Mouse (Mus musculus): ENCODE measurements around the gene Myo3b.

Myo3b gene

GRCm38 (mm10) chr2:70444141-70444540, 405.2 kb downstream of the Myo3b start:
- no peak for DNase-seq (ENCODE audit: low read depth, low spot score)

GRCm38 (mm10) chr2:70456205-70456604, 417.3 kb downstream of the Myo3b start:
- no peak for DNase-seq (ENCODE audit: low read depth, low spot score)

GRCm38 (mm10) chr2:70463606-70464005, 424.7 kb downstream of the Myo3b start:
- no peak for DNase-seq (ENCODE audit: low read depth, low spot score)

GRCm38 (mm10) chr2:70471136-70471535, 432.2 kb downstream of the Myo3b start:
- no peak for DNase-seq (ENCODE audit: low read depth, low spot score)

GRCm38 (mm10) chr2:70471861-70472620, 433.1 kb downstream of the Myo3b start:
- DNase-seq (ENCODE audit: low read depth, low spot score): peak; percentile 44
